Mouse (Mus musculus): ENCODE measurements around the gene Zc3h14.
A peak's percentile ranks its signal among the peaks of the same experiment; 100 is the strongest.

DNA sequence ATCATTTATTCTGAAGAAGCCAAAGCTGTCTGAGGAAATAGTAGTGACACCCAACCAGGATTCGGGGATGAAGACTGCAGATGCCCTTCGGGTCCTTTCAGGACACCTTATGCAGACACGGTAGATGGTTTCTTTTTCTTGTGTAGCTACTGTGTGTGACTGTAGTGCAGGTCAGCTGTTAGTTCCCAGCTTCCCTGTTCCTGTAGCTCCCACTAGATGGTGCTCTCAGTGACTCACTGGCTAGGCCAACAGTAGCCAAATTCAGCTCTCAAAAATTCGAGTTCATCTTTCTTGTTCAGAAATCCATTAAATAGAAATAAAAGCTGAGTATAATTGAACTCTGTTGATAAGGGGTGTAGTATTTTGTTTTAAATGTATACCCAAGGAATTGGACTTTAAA is 32.4 kb downstream of the Zc3h14 start:
- peak; percentile 55 for TF ChIP-seq CTCF (IDR thresholded peaks at IDR 0.05; ENCODE audit: low read depth)
- TF ChIP-seq EP300 (IDR thresholded peaks at IDR 0.05; ENCODE audit: low read depth): no peak
